Mouse (Mus musculus) kidney, postnatal 36 days (tissue): Measurements from ENCODE around the gene Epha2.
A peak's percentile ranks its signal among the peaks of the same experiment; 100 is the strongest.

Experiments
- DNase-seq, 2 experiments: peaks; one replicate each; pipeline ENCODE4 v3.0.0; 2021 to 2022; ENCODE audit warnings: mixed read lengths in 2 of 2

Epha2 gene

GRCm38 (mm10) chr4:141334695-141335094, 33.7 kb downstream of the Epha2 start:
- DNase-seq: peak in 1 of 2 experiments; percentile 37

GRCm38 (mm10) chr4:141335263-141335796, 34.3 kb downstream of the Epha2 start:
- DNase-seq: peak in 1 of 2 experiments; percentile 34

DNA sequence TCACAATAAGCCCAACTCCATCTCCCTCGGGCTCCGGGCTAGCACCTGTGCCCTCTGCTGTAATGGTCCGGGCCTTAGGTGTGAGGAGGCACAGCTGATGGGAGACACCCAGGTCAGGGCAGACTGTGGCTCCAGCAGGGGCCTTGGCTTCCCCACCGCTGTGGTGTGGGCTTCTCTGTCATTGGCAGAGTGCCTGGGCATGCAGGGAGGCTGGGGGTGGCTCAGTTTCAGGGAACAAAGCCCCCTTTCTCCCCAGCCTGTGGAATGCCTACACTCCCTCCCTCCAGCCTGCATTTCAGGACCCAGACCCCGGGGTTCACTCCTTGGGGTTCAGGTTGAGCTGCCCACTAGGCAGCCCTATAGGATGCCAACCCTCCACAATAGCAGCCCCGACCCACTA, 35.2 kb downstream of the Epha2 start:
- no peak for DNase-seq

GRCm38 (mm10) chr4:141337986-141338385, 36.9 kb downstream of the Epha2 start:
- DNase-seq: no peak

DNA sequence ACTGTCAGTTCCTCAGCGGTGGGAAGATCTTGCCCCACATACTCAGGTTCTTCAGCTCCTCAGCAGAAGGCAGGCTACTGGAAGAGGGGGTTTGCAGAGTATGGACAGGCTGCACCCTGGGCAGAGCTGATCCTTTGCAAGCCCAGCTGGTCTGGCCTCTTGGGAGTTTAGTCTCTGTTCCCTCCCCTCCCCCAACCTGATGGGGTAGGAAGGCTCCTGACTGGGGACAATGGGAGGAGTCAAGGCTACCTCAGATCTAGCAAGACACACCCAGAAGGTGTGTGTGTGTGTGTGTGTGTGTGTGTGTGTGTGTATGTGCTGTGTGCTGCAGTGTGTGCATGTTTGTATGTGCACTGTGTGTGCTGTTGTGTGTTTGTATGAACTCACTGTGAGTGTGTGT, 37.8 kb downstream of the Epha2 start:
- DNase-seq: no peak

DNA sequence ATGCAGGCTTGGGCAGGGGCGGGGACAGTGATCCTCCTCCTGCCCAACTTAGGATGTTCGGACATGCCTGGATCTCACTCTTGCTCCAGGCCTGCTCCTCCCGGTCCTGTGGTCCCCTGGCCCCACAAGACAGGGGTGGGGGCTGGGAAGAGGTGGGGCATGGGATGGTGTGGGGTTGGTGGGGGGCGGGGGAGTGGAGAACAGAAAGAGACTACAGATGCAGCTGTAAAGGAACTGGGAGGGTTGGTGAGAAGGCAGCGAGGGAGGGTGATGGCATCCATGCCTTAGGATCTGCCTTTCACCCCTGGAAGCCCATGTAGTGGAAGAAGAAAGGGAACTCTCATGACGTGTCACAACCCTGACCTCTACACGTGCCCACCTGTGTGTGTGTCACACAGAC, 40.4 kb downstream of the Epha2 start:
- no peak for DNase-seq

DNA sequence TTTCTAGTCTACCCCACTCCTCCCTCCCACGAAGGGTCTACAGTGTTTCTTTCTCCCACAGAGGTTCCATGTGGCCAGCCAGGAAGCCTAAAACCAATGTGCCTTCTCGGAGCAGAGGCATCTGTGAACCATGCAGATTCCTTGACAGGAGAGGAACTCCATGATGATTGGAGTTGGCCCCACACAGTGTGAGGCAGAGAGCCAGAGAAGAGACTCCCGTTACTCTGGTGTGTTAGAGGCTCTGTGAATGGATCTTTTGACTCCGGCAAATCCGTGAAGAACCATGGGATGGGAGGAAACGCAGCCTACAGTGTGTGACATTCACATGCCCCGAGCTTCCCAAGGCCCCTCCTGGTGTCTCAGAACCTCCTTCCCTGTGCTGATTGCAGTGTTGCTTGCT, 42.5 kb downstream of the Epha2 start:
- DNase-seq: no peak

GRCm38 (mm10) chr4:141345219-141345618, 44.2 kb downstream of the Epha2 start:
- DNase-seq: no peak

- DNase-seq: peak; percentile 59 to 69
These were observed 46.3 kb downstream of the Epha2 start for GRCm38 (mm10) chr4:141347365-141347797.

- peak; percentile 46 to 63 for DNase-seq
These were observed 47.6 kb downstream of the Epha2 start for GRCm38 (mm10) chr4:141348616-141349015.

DNA sequence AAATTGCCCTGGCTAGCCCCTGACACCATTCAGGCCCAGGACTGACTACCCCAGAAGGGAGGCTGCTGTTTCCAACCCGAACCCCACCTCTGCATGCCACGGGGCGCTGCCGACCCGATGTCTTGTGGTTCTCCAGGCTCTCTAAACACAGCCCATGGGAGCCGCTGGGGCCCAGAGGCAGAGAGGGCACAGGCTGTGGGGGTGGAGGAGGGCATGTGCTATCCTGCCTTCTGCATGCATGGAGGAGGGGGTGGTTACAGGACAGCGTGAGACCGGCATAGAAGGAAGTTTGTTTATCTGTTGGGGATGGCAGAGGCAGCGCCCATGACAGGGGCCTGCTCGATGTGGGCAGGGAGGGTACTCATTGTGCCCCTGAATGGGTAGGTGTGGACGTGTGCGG, 49.0 kb downstream of the Epha2 start:
- DNase-seq: no peak

GRCm38 (mm10) chr4:141351972-141352371, 50.9 kb downstream of the Epha2 start:
- DNase-seq: no peak

DNA sequence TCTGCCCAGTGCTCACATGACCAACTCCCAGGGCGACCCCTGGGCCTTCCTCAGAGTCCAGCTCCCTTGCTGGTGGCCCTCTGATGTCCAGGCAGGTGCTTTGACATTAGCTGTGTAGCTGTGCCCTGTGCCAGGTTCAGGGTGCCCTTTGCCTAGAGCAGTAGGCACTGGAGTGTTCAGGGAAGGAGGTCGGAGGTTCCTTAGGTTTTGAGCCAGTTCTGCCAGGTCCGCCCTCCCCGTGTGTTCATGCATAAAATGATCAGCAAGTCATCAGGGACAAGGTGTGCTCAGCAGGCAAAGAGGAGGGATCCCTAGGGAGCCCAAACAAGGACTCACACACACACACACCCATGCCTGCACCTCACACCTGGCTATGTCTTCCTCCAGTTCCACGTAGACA, 51.9 kb downstream of the Epha2 start:
- peak; percentile 75 to 82 for DNase-seq

DNA sequence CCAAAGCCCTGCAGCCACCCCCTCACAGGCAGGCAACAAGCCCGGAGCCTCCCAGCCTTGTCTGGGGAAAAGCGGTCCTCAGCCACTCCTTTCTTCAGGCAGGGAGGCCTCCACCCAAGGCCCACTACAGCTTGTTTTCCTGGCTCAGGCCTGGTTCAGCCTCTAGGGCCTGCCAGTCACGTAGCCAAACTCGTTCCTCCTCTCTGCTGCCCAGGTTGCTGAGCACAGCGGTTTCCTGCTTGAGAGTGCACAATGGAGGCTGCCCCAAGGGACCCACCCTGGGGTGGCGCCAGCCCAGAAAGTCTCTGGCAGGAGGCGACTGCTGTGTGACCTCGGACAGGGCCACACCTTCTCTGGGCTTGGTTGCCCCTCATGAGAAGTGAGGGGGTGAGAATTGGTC, 52.8 kb downstream of the Epha2 start:
- DNase-seq: peak; percentile 54 to 71

- DNase-seq: no peak
These were observed 56.8 kb downstream of the Epha2 start for GRCm38 (mm10) chr4:141357811-141358210.

DNA sequence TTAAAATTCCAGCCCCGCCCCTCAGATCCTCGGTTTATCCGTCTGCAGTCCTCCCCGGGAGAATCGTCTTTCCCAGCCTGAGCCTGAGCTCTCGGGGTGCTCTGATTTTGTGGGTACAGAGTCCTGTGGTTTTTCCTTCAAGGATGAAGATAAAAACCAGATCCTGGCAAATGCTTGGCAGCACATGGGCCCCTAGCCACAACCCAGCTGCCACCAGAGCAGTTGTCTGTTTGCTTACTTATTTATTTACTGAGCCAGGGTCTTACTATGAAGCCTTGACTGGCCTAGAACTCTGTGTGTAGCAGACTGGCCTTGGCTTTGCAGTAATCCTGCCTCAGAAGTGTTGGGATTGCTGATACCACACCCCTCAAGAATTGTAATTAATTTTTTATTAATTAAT, 58.2 kb downstream of the Epha2 start:
- DNase-seq: no peak

GRCm38 (mm10) chr4:141360846-141361245, 59.8 kb downstream of the Epha2 start:
- DNase-seq: peak; percentile 35 to 67

- peak; percentile 85 to 93 for DNase-seq
These were observed 62.0 kb downstream of the Epha2 start for GRCm38 (mm10) chr4:141362937-141363548.

- DNase-seq: peak; percentile 61 to 72
These were observed 64.1 kb downstream of the Epha2 start for GRCm38 (mm10) chr4:141365126-141365525.

DNA sequence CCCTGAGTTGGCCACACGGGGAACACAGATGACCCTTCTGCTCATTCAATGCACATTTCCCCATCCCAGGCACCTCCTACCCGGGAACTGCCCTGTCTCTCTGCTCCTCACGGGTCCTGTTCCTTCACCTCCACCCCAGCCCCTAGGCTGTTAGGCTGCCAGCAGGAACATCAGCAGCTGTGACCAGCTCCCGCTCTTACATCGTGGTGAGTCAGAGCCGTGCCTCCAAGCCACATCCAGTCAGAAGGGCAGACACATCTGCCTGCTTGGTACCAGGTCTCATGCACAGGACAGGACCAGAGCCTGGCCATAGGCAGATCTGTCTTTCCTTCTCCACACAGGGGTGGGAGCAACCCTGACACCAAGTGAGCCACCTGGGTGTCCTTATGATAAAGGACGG, 64.8 kb downstream of the Epha2 start:
- DNase-seq: no peak

GRCm38 (mm10) chr4:141367997-141368791, 67.2 kb downstream of the Epha2 start, which contains the start of gene Fam131c:
TSS of gene Fam131c (plus strand) at chr4:141368220.
- peak; percentile 46 to 81 for DNase-seq

DNA sequence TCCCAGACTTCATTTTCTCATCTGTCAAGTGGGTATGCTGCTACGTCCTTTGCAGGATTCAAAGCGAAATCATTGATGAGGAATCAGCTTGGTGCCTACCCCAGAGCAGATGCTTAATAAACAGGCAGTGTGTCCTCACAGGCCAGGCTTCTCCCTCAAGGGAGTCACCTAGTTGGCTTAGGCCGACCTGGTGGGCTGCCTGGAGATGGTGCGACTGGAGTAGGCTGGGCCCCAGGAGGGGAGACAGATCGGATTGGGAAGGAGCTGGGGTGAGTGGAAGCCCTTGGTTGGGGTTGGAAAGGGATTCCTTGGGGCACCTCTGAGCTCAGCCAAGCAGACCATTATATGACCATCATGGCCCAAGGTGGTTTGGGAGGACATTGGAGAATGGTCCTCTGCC, 71.4 kb downstream of the Epha2 start:
- no peak for DNase-seq
